Mouse (Mus musculus) MEL (cell line): ENCODE data around the gene Cables2.

Experiments
- CTCF ChIP-seq, 3 experiments: IDR thresholded peaks in 2 of 3; conservative IDR thresholded peaks in 1 of 3; 2 replicates each; pipeline ENCODE4 v1.5.1; 2011 to 2012; ENCODE audit warnings: low read length in 3 of 3, low read depth in 2 of 3, mild to moderate bottlenecking in 2 of 3, improper control_type of control experiment in 1 of 3, inconsistent platforms in 1 of 3, mixed read lengths in 1 of 3, moderate library complexity in 1 of 3; ENCODE audit not compliant: control insufficient read depth in 1 of 3, insufficient read depth in 1 of 3, poor library complexity in 1 of 3, severe bottlenecking in 1 of 3
- E2F4 ChIP-seq: IDR thresholded peaks from 2 replicates; pipeline ENCODE4 v1.6.1; 2011; ENCODE audit warnings: low read depth, low read length, improper control_type of control experiment, borderline replicate concordance
- EP300 ChIP-seq, 2 experiments: IDR thresholded peaks; 2 replicates each; pipeline ENCODE4 v1.6.1; 2011; ENCODE audit warnings: improper control_type of control experiment in 2 of 2, low read length in 2 of 2, low read depth in 1 of 2, mild to moderate bottlenecking in 1 of 2
- ETS1 ChIP-seq: IDR thresholded peaks from 2 replicates; pipeline ENCODE4 v1.6.1; 2012; ENCODE audit warnings: low read depth, mild to moderate bottlenecking, inconsistent platforms, low read length, improper control_type of control experiment, moderate library complexity
- MAFK ChIP-seq: IDR thresholded peaks from 2 replicates; pipeline ENCODE4 v1.6.1; 2011; ENCODE audit warnings: low read depth, mild to moderate bottlenecking, low read length, improper control_type of control experiment, borderline replicate concordance
- MAX ChIP-seq: IDR thresholded peaks from 2 replicates; pipeline ENCODE4 v1.6.1; 2011; ENCODE audit warnings: low read length, improper control_type of control experiment
- NRF1 ChIP-seq: IDR thresholded peaks from 2 replicates; pipeline ENCODE4 v1.6.1; 2014; ENCODE audit warnings: low read depth, mild to moderate bottlenecking, inconsistent platforms, low read length, improper control_type of control experiment, moderate library complexity; ENCODE audit not compliant: poor library complexity, insufficient read depth, severe bottlenecking
- POLR2A ChIP-seq, 2 experiments: IDR thresholded peaks; 2 replicates each; pipeline ENCODE4 v1.6.1; 2011 to 2012; ENCODE audit warnings: low read length in 2 of 2, mild to moderate bottlenecking in 2 of 2, control low read depth in 1 of 2, improper control_type of control experiment in 1 of 2, low read depth in 1 of 2, moderate library complexity in 1 of 2; ENCODE audit not compliant: control insufficient read depth in 1 of 2, insufficient read depth in 1 of 2, poor library complexity in 1 of 2
- POLR2AphosphoS2 ChIP-seq: IDR thresholded peaks from 2 replicates; pipeline ENCODE4 v1.6.1; 2011; ENCODE audit warnings: low read length, improper control_type of control experiment
- USF2 ChIP-seq, 2 experiments: IDR thresholded peaks; 2 replicates each; pipeline ENCODE4 v1.6.1; 2011 to 2012; ENCODE audit warnings: improper control_type of control experiment in 2 of 2, low read length in 2 of 2, borderline replicate concordance in 1 of 2, inconsistent platforms in 1 of 2, low read depth in 1 of 2, mild to moderate bottlenecking in 1 of 2; ENCODE audit not compliant: insufficient read depth in 1 of 2
- ZC3H11A ChIP-seq: IDR thresholded peaks from 2 replicates; pipeline ENCODE4 v1.6.1; 2012; ENCODE audit warnings: low read depth, mild to moderate bottlenecking, inconsistent platforms, low read length, improper control_type of control experiment
- ZKSCAN1 ChIP-seq: IDR thresholded peaks from 2 replicates; pipeline ENCODE4 v1.6.1; 2012; ENCODE audit warnings: low read depth, mild to moderate bottlenecking, inconsistent platforms, low read length, improper control_type of control experiment, moderate library complexity

DNA sequence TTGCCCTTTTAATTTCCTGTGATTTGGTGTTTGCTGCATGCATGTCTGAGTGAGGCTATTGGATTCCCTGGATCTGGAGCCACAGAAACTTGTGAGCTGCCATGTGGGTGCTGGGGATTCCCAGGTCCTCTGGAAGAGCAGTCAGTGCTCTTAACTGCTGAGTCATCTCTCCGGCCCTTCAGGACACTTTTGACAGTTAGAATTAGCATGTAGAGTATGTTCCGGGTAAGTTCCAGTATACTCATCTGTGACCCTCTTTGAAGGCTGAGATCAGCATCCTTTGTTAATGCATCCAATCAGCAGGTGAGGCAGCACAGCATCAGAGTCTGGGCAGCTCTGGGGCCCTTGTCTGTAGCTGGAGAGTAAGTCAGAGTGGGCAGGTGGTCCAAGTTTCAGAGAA lies 27.0 kb upstream of the Cables2 start:
- no peak for TF ChIP-seq E2F4
- TF ChIP-seq ETS1, result no peak
- no peak for TF ChIP-seq POLR2AphosphoS2
- TF ChIP-seq CTCF (IDR thresholded peaks at IDR 0.05 in 2 of 3, conservative IDR thresholded peaks at IDR 0.05 in 1 of 3; ENCODE audit: control insufficient read depth in 1 of 3, insufficient read depth in 1 of 3, low read depth in 2 of 3, low read length in 3 of 3, poor library complexity in 1 of 3, severe bottlenecking in 1 of 3), result no peak
- no peak for TF ChIP-seq MAFK
- no peak for TF ChIP-seq EP300 (IDR thresholded peaks at IDR 0.05; ENCODE audit: low read depth in 1 of 2, low read length in 2 of 2)
- TF ChIP-seq USF2 (IDR thresholded peaks at IDR 0.05; ENCODE audit: borderline replicate concordance in 1 of 2, insufficient read depth in 1 of 2, low read depth in 1 of 2, low read length in 2 of 2), result no peak
- no peak for TF ChIP-seq MAX
- TF ChIP-seq ZKSCAN1, result no peak
- no peak for TF ChIP-seq POLR2A (IDR thresholded peaks at IDR 0.05; ENCODE audit: control insufficient read depth in 1 of 2, insufficient read depth in 1 of 2, low read depth in 1 of 2, low read length in 2 of 2, poor library complexity in 1 of 2)
- TF ChIP-seq NRF1, result no peak
- TF ChIP-seq ZC3H11A, result no peak
